Mouse (Mus musculus) right cerebral cortex, postnatal 4 days (tissue): ENCODE data around the gene Parp6.

Experiments
- DNase-seq: peaks from one replicate; pipeline ENCODE4 v3.0.0-alpha.2; 2022

Parp6 gene

DNA sequence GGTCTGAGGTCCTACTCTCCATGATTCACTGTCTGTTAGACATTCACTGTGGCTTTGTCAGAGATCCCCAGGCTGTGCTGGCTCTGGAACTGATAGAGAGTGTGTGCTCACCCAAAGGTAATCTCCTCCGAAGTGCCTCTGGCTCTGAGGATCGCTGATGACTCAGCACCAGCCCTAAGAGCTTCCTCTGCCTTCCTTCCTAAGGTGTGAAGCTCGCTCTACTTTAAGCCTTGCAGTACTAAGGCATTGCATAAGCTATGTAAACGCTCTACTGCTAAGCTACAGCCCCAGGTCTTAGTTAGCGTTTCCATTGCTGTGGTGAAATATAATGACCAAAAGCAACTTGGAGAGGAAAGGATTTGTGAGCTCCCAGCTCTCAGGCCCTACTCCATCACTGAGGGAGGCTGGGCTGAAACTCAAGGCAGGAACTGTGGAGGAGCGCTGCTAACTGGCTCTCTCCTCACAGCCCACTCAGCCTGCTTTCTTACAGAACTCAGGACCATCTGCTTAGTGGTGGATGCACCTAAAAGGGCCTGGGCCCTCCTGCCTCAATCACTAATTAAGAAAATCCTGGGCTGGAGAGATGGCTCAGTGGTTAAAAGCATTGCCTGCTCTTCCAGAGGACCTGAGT, 70.4 kb downstream of the Parp6 start:
- DNase-seq, result no peak

DNA sequence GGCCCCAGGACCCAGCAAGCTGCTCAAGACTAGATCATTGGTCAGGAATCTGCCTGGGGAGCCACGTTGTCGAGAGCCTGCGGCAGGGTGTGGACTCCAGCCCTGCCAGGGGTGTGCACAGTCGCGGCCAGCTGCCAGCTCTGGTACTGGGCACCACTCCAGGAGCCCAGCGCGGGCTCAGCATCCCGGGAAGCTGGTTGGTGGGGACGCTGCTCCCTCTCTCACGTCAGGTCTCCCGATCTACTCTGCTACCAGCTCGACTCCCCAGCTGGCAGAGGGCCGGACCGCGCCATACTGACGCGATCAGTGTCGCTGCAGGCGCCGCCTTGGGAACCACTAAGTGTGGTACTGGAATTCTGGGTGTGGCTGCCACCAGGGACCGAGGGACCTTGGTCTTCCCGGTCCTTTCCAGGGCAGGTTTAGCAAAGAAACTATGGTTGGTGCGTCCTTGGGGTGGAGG, 74.6 kb downstream of the Parp6 start:
- peak; percentile 94 for DNase-seq

DNA sequence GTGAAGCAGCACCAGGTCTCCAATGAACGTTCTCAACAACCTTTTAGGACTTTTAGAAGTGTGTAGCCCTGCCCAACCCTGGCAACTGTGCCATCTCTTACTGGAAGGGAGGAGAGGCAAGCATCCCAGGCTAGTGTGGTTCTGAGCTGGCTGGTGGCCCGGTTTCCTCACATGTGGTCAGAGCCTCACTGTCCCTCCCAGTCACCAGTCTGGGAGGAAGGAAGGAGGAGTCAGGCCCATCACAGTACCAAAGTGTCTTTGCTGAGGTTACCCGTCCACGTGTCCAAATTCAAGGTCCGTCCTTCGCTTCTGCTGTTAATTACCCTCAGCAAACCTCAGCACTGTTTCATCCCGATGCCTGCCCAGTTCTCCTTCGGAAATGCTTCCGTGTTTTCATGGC, 75.1 kb downstream of the Parp6 start:
- peak; percentile 74 for DNase-seq

DNA sequence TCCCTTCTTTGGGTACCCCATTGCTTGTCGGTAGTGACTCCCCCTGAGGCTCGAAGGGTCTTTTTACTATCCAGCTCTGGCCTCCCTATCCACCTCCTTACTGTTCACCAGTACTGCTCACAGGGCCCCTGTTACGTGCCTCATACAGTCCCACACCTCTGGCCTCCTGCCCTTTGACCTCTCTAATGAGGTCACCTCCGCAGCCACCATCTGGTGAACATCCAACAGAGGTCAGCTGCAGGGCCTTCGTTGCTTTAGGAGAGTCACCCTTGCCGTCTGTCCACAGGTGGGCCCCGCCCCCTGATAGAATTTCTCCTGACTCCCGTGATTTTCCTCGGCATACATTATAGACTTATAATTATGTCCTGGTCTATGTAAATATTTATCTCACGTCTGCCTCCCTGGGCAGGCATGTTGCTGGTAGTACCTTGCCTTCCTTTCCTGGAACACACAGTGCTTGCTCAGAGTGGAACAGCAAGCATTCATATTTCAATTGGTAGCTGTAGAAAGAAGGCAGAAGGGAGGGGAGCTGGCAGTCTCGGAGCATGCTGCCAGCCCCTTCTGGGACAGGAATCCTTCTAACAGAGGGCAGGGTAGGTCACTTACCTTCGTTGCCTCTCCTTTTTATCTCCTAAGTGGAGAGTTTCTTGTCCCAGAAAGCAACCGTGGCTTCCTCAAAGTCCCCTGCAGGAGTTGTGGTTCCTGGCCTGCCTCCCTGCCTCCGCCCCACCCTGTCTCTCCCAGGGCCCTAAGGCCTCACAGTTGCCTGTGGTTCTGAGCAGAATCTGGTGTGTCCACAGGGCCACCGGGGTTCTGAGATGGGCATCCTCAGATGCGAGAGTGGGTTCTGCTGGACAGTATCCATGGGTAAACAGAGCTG, 77.7 kb downstream of the Parp6 start:
- DNase-seq, result no peak

DNA sequence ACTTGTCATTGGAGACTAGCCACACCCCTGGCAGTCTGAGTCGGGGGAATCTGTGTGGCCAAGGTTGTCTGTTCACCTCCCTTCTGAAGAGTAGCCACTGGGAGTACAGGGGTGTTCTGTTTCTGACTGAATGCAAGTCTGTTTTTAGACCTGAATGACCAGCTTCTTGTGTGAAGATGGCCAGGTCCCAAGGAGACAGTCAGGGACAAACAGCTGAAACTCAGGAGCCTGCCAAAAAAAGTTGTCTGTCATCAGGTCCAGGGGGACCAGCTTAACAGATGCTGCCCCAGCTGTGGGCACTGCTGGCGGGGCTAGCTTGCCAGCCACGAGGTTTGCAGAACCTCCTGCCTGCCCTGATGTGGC, 78.3 kb downstream of the Parp6 start:
- no peak for DNase-seq

DNA sequence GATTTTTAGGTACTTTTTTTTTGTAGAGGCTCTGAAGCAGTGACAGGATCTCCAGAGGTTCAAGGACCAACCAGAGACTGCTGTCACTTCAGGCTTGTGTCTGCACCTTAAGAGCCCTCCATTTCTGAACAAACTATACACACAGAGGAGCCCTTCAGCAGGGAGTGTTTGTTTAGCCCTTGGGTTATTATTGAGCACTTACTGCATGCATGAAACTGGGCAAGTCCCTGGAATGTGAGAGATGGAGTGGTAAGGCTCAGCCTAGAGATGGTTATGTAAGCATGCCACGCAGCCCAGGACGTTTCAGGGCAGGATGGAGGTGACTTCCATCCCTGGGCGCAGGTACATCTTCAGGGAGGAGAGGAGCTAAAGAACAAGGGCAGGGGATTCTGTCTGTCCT, 79.3 kb downstream of the Parp6 start:
- no peak for DNase-seq
